Mouse (Mus musculus) frontal cortex, adult 2 months (tissue): ENCODE measurements around the gene Trio. TPM values are rescaled to one million over a fixed set of nuclear protein-coding genes. Genes with fewer than 3 reads are reported as not detected.

Experiments used
- DNase-seq, 2 experiments: peaks; one replicate each; pipeline ENCODE4 v3.0.0; 2022; ENCODE audit warnings: low spot score in 1 of 2; ENCODE audit errors: extremely low spot score in 1 of 2
- polyA plus RNA-seq: library from polyadenylated mRNA; depleted of rRNA; stranded (reverse); fragments of >200 nt; gene quantifications from 2 replicates; pipeline ENCODE4 v1.2.3, GENCODE M21; 2012; rRNA removed

Trio gene
- 194 and 202 TPM in 2 replicates for polyA plus RNA-seq

- DNase-seq = peak; percentile 92 to 97
Observed at GRCm38 (mm10) chr15:28025447-28026166, at the start of gene Trio. Trio (minus strand) TSS chr15:28025848.

DNA sequence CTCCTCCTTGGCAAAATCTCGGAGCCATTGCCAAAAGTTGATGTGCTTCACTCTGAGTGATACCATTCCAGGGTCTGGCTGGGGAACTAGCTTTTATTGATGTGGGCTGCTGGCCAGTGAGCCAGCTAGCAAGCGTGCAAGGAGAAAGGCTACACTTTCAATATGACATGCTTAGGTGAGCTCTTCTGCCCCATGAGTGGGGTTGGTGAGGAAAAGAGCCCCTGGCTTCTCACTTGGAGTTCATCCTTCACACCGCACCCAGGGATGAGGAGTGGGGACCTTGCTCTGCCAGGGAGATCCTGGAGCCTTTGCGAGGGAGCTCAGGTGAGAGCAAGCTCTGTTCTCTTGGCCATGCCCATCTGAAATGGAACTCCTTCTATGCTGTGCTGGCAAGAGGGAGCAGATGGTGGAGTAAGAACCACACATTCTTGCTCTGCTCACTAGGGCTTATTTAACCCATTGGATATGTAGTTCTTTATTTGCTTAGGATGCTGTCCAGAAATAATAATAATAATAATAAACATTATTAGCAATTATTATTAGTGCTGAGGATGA, 48.8 kb upstream of the Trio start:
- DNase-seq = no peak

DNA sequence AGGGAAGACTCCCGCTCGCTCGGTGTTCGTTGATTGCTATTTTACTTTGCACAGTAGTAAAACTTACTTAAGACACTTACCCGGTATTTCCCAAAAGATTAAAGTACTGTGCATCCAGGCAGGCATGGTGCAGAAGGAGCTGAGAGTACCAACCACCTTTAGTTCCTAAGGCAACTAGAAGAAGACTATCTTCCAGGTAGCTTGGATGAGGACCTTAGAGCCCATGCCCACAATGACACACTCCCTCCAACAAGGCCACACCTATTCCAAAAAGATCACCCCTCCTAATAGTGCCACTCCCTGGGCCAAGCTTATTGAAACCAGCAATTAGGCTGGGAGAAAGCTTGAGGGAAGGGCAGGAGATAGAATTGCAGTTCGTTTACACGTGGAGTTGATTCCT, 46.0 kb upstream of the Trio start:
- DNase-seq = no peak

- DNase-seq = no peak
Observed at GRCm38 (mm10) chr15:28070771-28071419, 45.2 kb upstream of the Trio start.

- DNase-seq = no peak
Observed at GRCm38 (mm10) chr15:28070221-28070620, 44.6 kb upstream of the Trio start.

DNA sequence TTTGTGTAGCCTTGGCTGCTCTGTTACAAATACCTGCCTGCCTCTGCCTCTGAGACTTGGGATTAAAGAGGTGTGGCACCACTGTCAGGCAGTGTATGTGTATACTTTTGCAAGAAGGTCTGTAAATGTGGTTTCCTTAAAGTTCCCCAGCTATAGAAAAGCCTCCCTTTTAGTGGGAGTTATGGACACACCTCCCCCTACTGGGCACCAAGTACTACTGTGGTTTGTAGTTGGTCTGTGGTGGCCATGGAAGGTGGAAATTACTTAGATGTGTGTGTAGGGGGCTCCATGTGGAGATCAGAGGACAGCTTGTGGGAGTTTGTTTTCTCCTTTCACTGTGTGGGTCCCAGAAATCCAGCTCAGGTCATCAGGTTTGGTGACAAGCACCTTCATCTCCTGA, 41.7 kb upstream of the Trio start:
- DNase-seq = no peak

- DNase-seq = no peak
Observed at GRCm38 (mm10) chr15:28066468-28066867, 40.8 kb upstream of the Trio start.

DNA sequence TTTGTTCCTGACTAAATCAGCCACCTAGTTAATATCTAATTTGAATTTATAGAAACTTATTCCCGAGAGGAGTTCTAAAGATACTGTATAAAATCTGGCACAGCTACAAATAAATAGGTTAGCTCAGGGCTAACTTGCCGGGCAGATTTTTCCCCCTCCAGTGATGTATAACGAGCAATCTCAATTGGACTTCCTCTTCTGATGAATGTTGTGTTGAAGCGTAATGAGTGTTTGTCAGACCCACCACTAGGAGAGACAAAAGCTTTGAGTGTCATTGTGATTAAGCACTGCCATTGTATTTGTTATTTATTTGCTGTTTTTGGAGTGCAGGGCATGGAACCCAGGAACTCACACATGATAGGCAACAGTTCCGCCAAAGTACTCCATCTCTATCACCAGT, 39.9 kb upstream of the Trio start:
- no peak for DNase-seq

GRCm38 (mm10) chr15:28064733-28065088, 39.1 kb upstream of the Trio start:
- no peak for DNase-seq

GRCm38 (mm10) chr15:28064081-28064732, 38.6 kb upstream of the Trio start:
- DNase-seq = no peak

- no peak for DNase-seq
Observed at GRCm38 (mm10) chr15:28063466-28063865, 37.8 kb upstream of the Trio start.

GRCm38 (mm10) chr15:28062016-28062415, 36.4 kb upstream of the Trio start:
- DNase-seq = no peak

DNA sequence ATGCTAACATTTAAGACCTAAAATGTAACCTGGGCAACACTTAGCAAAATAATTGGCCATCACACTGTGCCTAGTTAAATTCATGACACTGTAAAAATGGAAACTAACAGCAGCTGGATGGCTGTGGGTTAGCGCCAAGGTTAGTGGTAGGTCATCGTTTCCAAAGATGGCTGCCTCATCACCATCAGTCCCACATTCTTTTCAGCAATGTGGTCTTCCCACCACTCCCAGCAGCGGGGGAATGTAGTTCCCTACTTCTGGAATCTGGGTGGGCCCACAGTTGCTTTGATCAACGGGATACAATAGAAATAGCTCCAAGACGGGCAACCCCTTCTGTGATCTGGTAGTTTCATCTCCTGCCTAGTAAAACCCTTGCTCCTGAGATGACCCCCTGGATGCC, 35.3 kb upstream of the Trio start:
- no peak for DNase-seq

GRCm38 (mm10) chr15:28060423-28060822, 34.8 kb upstream of the Trio start:
- no peak for DNase-seq

- DNase-seq = no peak
Observed at GRCm38 (mm10) chr15:28057545-28057944, 31.9 kb upstream of the Trio start.

DNA sequence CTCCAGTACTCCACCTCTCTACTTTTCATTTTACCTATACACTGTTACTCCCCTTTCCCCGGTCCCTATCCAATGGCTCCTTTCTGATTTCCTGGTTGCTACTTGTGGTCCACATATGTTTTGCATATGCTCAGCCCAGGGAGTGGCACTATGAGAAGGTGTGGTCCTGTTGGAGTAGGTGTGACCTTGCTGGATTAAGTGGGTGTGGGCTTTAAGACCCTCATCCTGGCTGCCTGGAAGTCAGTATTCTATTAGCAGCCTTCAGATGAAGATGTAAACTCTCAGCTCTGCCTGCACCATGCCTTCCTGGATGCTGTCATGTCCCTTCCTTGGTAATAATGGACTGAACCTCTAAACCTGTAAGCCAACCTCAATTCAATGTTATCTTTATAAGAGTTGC, 29.1 kb upstream of the Trio start:
- no peak for DNase-seq

DNA sequence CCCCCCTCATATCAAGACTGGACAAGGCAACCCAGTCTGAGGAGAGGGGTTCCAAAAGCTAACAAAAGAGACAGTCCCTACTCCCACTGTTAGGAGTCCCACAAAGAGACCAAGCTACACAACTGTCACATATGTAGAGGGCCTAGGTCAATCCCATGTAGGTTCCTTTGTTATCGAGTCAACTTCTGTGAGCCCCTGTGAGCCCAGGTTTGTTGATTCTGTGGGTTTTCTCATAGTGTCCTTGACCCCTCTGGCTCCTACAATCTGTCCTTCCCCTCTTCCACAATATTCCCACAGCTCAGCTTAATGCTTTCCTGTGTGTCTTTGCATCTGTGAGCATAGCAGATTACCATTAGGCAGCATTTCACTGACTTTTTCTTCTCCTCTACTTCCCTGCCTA, 28.5 kb upstream of the Trio start:
- no peak for DNase-seq

DNA sequence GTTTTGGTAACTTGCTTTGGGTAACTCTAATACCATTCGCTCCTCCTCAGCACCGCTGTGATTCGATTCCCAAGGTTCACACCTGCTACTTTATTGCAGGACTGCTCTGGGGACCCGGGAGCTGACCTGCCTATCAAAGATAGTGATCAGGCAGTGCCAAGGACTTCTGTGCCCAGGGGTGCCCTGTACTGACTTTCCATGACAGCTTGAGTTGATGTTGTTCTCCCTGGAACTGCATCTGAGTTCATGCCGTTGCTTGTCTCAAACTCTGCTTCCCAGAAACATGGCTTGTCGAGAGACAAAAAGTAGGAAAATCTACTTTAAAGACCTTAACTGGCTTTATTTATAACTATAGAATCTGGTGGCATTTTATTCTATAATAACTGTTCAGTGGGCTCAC, 27.6 kb upstream of the Trio start:
- DNase-seq = no peak

GRCm38 (mm10) chr15:28051811-28052210, 26.2 kb upstream of the Trio start:
- DNase-seq = no peak

- peak in 1 of 2 experiments; percentile 17 for DNase-seq
Observed at GRCm38 (mm10) chr15:28051104-28051625, 25.5 kb upstream of the Trio start.

- DNase-seq = no peak
Observed at GRCm38 (mm10) chr15:28047711-28048110, 22.1 kb upstream of the Trio start.
